ENCODE assay signal across 11 mouse cellular contexts in the genomic region with DNA sequence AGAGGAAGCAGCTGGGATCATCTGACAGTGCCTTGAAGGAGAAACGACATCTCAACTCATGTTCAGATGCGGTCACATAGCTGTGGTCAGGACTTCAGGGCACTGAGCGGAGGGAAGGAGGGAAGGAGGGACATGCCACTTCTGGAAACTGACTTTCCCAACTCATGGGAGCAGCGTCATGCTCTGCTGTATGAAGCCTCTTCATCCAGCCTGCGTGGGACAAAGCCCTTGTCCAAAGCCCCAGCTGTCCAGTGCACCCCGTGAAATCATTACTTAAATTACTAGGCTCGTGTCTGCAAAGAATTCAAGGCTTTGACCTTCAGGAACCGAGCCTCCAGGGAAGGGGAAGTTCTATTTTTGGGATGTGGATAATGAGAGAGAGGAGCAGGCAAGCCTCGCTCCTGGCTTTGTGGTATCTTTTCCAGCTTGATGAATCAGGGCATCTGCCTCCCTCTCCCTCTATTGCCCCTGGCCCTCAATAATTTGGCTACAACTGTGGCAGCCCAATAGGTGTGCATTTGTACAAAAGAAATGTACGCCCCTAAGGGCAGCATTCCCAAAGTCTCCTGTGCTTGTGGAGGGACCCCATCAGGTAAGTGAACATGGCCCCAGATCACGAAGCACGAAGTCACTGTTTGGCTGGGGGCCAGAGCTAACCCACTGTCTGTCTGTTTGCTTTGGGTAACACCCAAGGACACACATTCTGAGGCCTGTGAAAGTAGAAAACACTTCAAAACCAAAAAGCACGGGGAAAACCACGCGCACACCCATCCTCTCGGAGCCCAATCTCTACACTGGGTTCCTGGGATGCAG. TPM values are rescaled to one million over a fixed set of nuclear protein-coding genes. Genes with fewer than 3 reads are reported as not detected.
DNase-seq lines count a peak whose midpoint lies in the region; ATAC-seq and TF ChIP-seq lines count a peak whose summit lies in the region.
"Had no signal": no experiment of that assay in that cellular context is flagged by ENCODE, and none has a peak within 500 bp of the region (broad histone marks: within the 10 kb centered on the region; RNA-seq: fewer than 3 reads in every experiment).

No protein-coding gene starts in this region.

- TF ChIP-seq POLR2A in kidney, adult 2 months (IDR thresholded peaks at IDR 0.05; ENCODE audit: low read depth, low read length), result no peak

- no peaks in the 10 kb centered on the region for H3K9me3 ChIP-seq in heart, embryonic 13.5 days
- H3K9me3 ChIP-seq: G1E had no signal

- ATAC-seq in heart, embryonic 13.5 days (ENCODE audit: extremely low read depth, insufficient number of reproducible peaks, low FRiP score, low TSS enrichment), result no peak

- DNase-seq in kidney, adult 2 months, result peak; percentile 61
- no peak for DNase-seq in kidney, adult 11 months
- peak; percentile 59 to 60 for DNase-seq in adrenal gland, postnatal 36 days
- DNase-seq in lung, postnatal 10 days, result peak; percentile 31
- no peak for DNase-seq in left cerebral cortex, adult 8-10 months (ENCODE audit: low spot score in 2 of 2)
- no peak for DNase-seq in cerebellum, adult 11-12 months
- no peak for DNase-seq in T-cell, adult 2 months (ENCODE audit: low spot score)

- H3K27ac ChIP-seq in kidney, adult 2 months (ENCODE audit: insufficient read depth, low read depth, low read length), result peak overlapping the region; percentile 14
- H3K27ac ChIP-seq in heart, embryonic 13.5 days (replicated peaks), result peak overlapping the region; percentile 86
- H3K27ac ChIP-seq: hindbrain, postnatal 0 days had no signal

- H3K4me1 ChIP-seq in kidney, adult 2 months (ENCODE audit: control insufficient read depth, insufficient read depth, low read length), result peaks cover 3% of the 10 kb centered on the region; the same call in 1 of the 2 replicates
- peaks cover 35% of the 10 kb centered on the region for H3K4me1 ChIP-seq in heart, embryonic 13.5 days

- H3K27me3 ChIP-seq in kidney, adult 2 months (replicated peaks; ENCODE audit: control insufficient read depth, insufficient read depth, low read length), result no peaks in the 10 kb centered on the region
- H3K27me3 ChIP-seq in heart, embryonic 13.5 days (replicated peaks), result peaks cover 11% of the 10 kb centered on the region

- no peak overlapping the region for H3K4me3 ChIP-seq in kidney, adult 2 months (ENCODE audit: insufficient read depth, low read depth, low read length)
- H3K4me3 ChIP-seq in heart, embryonic 13.5 days, result no peak overlapping the region

- no peaks in the 10 kb centered on the region for H3K36me3 ChIP-seq in kidney, adult 2 months (ENCODE audit: control insufficient read depth, insufficient read depth, low read length)
- H3K36me3 ChIP-seq in heart, embryonic 13.5 days, result no peaks in the 10 kb centered on the region
- H3K36me3 ChIP-seq: G1E had no signal

- H3K4me2 ChIP-seq in heart, embryonic 13.5 days, result peak overlapping the region; percentile 36

- peak overlapping the region; percentile 68 for H3K9ac ChIP-seq in heart, embryonic 13.5 days

- 45% methylated on average over 16 of the region's 16 CpGs for WGBS in kidney, adult 2 months
- 36% methylated on average over 16 of the region's 16 CpGs for WGBS in heart, embryonic 13.5 days

- TF ChIP-seq CTCF in kidney, adult 2 months (conservative IDR thresholded peaks at IDR 0.05; ENCODE audit: insufficient read depth, insufficient read length, low read depth, low read length), result no peak

RNA-seq across cellular contexts. Expression of a gene that starts 7.6 kb away (rescaled TPM):
- 9.9 and 12.0 TPM in 2 replicates for polyA plus RNA-seq in kidney, adult 2 months (2012; rRNA removed)
- 1 to 10 TPM; 1.7 to 3.4 TPM for total RNA-seq in adrenal gland, postnatal 36 days (2021)
- polyA plus RNA-seq in heart, embryonic 13.5 days (2015; fragmentation: Nextera tagmentation; extraction: Ambion mirVana), result 2.0 and 2.6 TPM in 2 replicates
- total RNA-seq in left cerebral cortex, adult 8-10 months (2022), result 1 to 10 TPM; 5.6 to 7.2 (median 6.3) TPM

RNA-seq across cellular contexts. Expression of a gene that starts 29.1 kb away (rescaled TPM):
- 87.5 and 91.1 TPM in 2 replicates for polyA plus RNA-seq in kidney, adult 2 months (2012; rRNA removed)
- 10 to 100 TPM; 84.6 to 87.0 TPM for total RNA-seq in adrenal gland, postnatal 36 days (2021)
- 90.2 and 102 TPM in 2 replicates for polyA plus RNA-seq in heart, embryonic 13.5 days (2015; fragmentation: Nextera tagmentation; extraction: Ambion mirVana)
- 10 to 100 TPM; 67.8 to 78.4 (median 74.9) TPM for total RNA-seq in left cerebral cortex, adult 8-10 months (2022)

RNA-seq across cellular contexts. Expression of a gene that starts 57.1 kb away (rescaled TPM):
- 0.08 and 0.24 TPM in 2 replicates for polyA plus RNA-seq in kidney, adult 2 months (2012; rRNA removed)
- total RNA-seq in adrenal gland, postnatal 36 days (2021), result not detected
- polyA plus RNA-seq in heart, embryonic 13.5 days (2015; fragmentation: Nextera tagmentation; extraction: Ambion mirVana), result not detected in 2 replicates
- not detected for total RNA-seq in left cerebral cortex, adult 8-10 months (2022)
- total RNA-seq: common myeloid progenitor, adult 5-6 weeks; hindbrain, postnatal 0 days had no signal

RNA-seq across cellular contexts. Expression of a gene that starts 58.2 kb away (rescaled TPM):
- polyA plus RNA-seq in kidney, adult 2 months (2012; rRNA removed), result 10.3 and 10.8 TPM in 2 replicates
- 10 to 100 TPM; 26.6 to 29.3 TPM for total RNA-seq in adrenal gland, postnatal 36 days (2021)
- polyA plus RNA-seq in heart, embryonic 13.5 days (2015; fragmentation: Nextera tagmentation; extraction: Ambion mirVana), result 7.9 and 8.3 TPM in 2 replicates
- total RNA-seq in left cerebral cortex, adult 8-10 months (2022), result 100 to 1,000 TPM; 115 to 119 (median 117) TPM

Comparison
In these comparisons a context has a peak if more than half of its experiments do, and no peak if none do; other contexts are left out.
1. DNase-seq: peak in kidney, adult 2 months (single experiment), adrenal gland, postnatal 36 days (2 of 2) and lung, postnatal 10 days (single experiment); none in kidney, adult 11 months (single experiment), left cerebral cortex, adult 8-10 months (0 of 2), cerebellum, adult 11-12 months (single experiment) and T-cell, adult 2 months (single experiment).